Mouse (Mus musculus) liver, adult 2 months (tissue): Measurements from ENCODE around the gene Fcgr4. TPM values are rescaled to one million over a fixed set of nuclear protein-coding genes. Genes with fewer than 3 reads are reported as not detected.

ENCODE experiments used
- DNase-seq: peaks from one replicate; pipeline ENCODE4 v3.0.0-alpha.2; 2011; ENCODE audit warnings: low read depth, low spot score; ENCODE audit errors: extremely low read depth
- H3K27ac ChIP-seq: fragments of 200-500 bp; replicated peaks from 2 replicates; pipeline ENCODE4 v1.5.1; 2012; ENCODE audit warnings: low read depth, mild to moderate bottlenecking, control low read depth, inconsistent platforms, low read length; ENCODE audit not compliant: insufficient read depth
- H3K27me3 ChIP-seq: fragments of 200-500 bp; 2 replicates; pipeline ENCODE4 v1.6.1; 2012; ENCODE audit warnings: mild to moderate bottlenecking, moderate library complexity, low read length, inconsistent platforms; ENCODE audit not compliant: control insufficient read depth, insufficient read depth
- H3K36me3 ChIP-seq: fragments of 200-500 bp; 2 replicates; pipeline ENCODE4 v1.6.1; 2012; ENCODE audit warnings: low read length, inconsistent platforms; ENCODE audit not compliant: control insufficient read depth, insufficient read depth
- H3K4me1 ChIP-seq: fragments of 200-500 bp; 2 replicates; pipeline ENCODE4 v1.6.1; 2011; ENCODE audit warnings: low read length; ENCODE audit not compliant: control insufficient read depth, insufficient read depth
- H3K4me3 ChIP-seq: fragments of 200-500 bp; 2 replicates; pipeline ENCODE4 v1.5.1; 2011; ENCODE audit warnings: low read depth, mild to moderate bottlenecking, control low read depth, low read length, moderate library complexity; ENCODE audit not compliant: insufficient read depth
- H3K79me2 ChIP-seq: fragments of 200-500 bp; 2 replicates; pipeline ENCODE4 v1.6.1; 2012; ENCODE audit warnings: inconsistent platforms, mild to moderate bottlenecking, low read length, moderate library complexity; ENCODE audit not compliant: control insufficient read depth, insufficient read depth
- H3K9ac ChIP-seq: fragments of 200-500 bp; 2 replicates; pipeline ENCODE4 v1.6.1; 2012; ENCODE audit warnings: low read depth, mild to moderate bottlenecking, control low read depth, inconsistent platforms, low read length
- CTCF ChIP-seq: fragments of 200-500 bp; IDR thresholded peaks from 2 replicates; pipeline ENCODE4 v1.5.1; 2011; ENCODE audit warnings: low read depth, low read length, control low read depth
- POLR2A ChIP-seq: fragments of 200-500 bp; IDR thresholded peaks from 2 replicates; pipeline ENCODE4 v1.6.1; 2011; ENCODE audit warnings: low read length, control low read depth; ENCODE audit not compliant: insufficient read depth; ENCODE audit errors: extremely low read depth
- WGBS: fragments of 180-500 bp; shearing (Covaris S2); methylation state at CpG from one replicate; pipeline ENCODE4 v1.1.7; 2018; 5-methylcytosine and 5-hydroxymethylcytosine counted together
- polyA plus RNA-seq: library from polyadenylated mRNA; depleted of rRNA; stranded (reverse); fragments of >200 nt; gene quantifications from 2 replicates; pipeline ENCODE4 v1.2.3, GENCODE M21; 2012
- total RNA-seq: library from RNA; depleted of rRNA; stranded (reverse); fragments of >200 nt; gene quantifications from 2 replicates; pipeline ENCODE4 v1.2.3, GENCODE M21; 2014

Gene Fcgr4
- total and polyA plus RNA-seq, 2 experiments = 4.5 to 10.3 TPM

GRCm38 (mm10) chr1:170997756-170998655 lies 20.7 kb upstream of the Fcgr4 start:
- TF ChIP-seq CTCF (no peak), POLR2A (no peak)
- DNase-seq = peak; percentile 41
- Histone ChIP-seq H3K9ac (0 out of 2 replicates have a peak overlapping the region, but pooled peaks have one; percentile 2), H3K27me3 (no peaks in the 10 kb centered on the region), H3K36me3 (no peaks in the 10 kb centered on the region), H3K79me2 (no peaks in the 10 kb centered on the region), H3K4me1 (no peaks in the 10 kb centered on the region), H3K4me3 (peak overlapping the region; percentile 8), H3K27ac (no peak overlapping the region; the same call in 1 of the 2 replicates)
- 53% methylated on average over 21 of the region's 21 CpGs for WGBS

GRCm38 (mm10) chr1:170999811-171000210 lies 18.9 kb upstream of the Fcgr4 start:
- H3K79me2 ChIP-seq = no peaks in the 10 kb centered on the region
- TF ChIP-seq CTCF = no peak
- TF ChIP-seq POLR2A = no peak

GRCm38 (mm10) chr1:171005081-171005480 lies 13.6 kb upstream of the Fcgr4 start:
- Histone ChIP-seq H3K27me3 (no peaks in the 10 kb centered on the region), H3K4me1 (no peaks in the 10 kb centered on the region), H3K4me3 (no peak overlapping the region), H3K36me3 (no peaks in the 10 kb centered on the region), H3K79me2 (no peaks in the 10 kb centered on the region), H3K9ac (no peak overlapping the region), H3K27ac (no peak overlapping the region)
- 68% methylated on average over 6 of the region's 6 CpGs for WGBS
- no peak for DNase-seq
- TF ChIP-seq POLR2A = no peak
- no peak for TF ChIP-seq CTCF

More at GRCm38 (mm10) chr1:170999811-171000210, 18.9 kb upstream of the Fcgr4 start:
- DNase-seq = no peak
- H3K27ac ChIP-seq = no peak overlapping the region
- no peak overlapping the region for H3K9ac ChIP-seq
- no peak overlapping the region for H3K4me3 ChIP-seq
- H3K36me3 ChIP-seq = no peaks in the 10 kb centered on the region
- no peaks in the 10 kb centered on the region for H3K27me3 ChIP-seq
- H3K4me1 ChIP-seq = no peaks in the 10 kb centered on the region

- DNase-seq = no peak
- Histone ChIP-seq H3K4me1 (no peaks in the 10 kb centered on the region), H3K9ac (no peak overlapping the region), H3K4me3 (no peak overlapping the region), H3K27ac (no peak overlapping the region), H3K27me3 (no peaks in the 10 kb centered on the region), H3K79me2 (no peaks in the 10 kb centered on the region), H3K36me3 (no peaks in the 10 kb centered on the region)
- no peak for TF ChIP-seq CTCF
- no peak for TF ChIP-seq POLR2A
Observed at GRCm38 (mm10) chr1:171005586-171005985, 13.1 kb upstream of the Fcgr4 start.

- peak; percentile 47 for DNase-seq
- H3K27me3 ChIP-seq = no peaks in the 10 kb centered on the region
- H3K9ac ChIP-seq = no peak overlapping the region
- no peaks in the 10 kb centered on the region for H3K79me2 ChIP-seq
- H3K4me1 ChIP-seq = no peaks in the 10 kb centered on the region
- H3K36me3 ChIP-seq = no peaks in the 10 kb centered on the region
- no peak overlapping the region; the same call in 1 of the 2 replicates for H3K27ac ChIP-seq
- H3K4me3 ChIP-seq = no peak overlapping the region
- TF ChIP-seq POLR2A (no peak), CTCF (no peak)
- WGBS = 78% methylated on average over 4 of the region's 4 CpGs
Observed at GRCm38 (mm10) chr1:171006335-171006734, 12.4 kb upstream of the Fcgr4 start.

GRCm38 (mm10) chr1:171006905-171007304 lies 11.8 kb upstream of the Fcgr4 start:
- Histone ChIP-seq H3K27ac (peak overlapping the region; percentile 13; the same call in 1 of the 2 replicates), H3K27me3 (no peaks in the 10 kb centered on the region), H3K9ac (no peak overlapping the region), H3K79me2 (no peaks in the 10 kb centered on the region), H3K4me3 (no peak overlapping the region), H3K36me3 (no peaks in the 10 kb centered on the region), H3K4me1 (no peaks in the 10 kb centered on the region)
- 92% methylated on average over 2 of the region's 2 CpGs for WGBS
- TF ChIP-seq POLR2A (no peak), CTCF (peak; percentile 45)
- DNase-seq = no peak
